Comparison of ENCODE assay signal across 10 mouse cellular contexts in the genomic region with DNA sequence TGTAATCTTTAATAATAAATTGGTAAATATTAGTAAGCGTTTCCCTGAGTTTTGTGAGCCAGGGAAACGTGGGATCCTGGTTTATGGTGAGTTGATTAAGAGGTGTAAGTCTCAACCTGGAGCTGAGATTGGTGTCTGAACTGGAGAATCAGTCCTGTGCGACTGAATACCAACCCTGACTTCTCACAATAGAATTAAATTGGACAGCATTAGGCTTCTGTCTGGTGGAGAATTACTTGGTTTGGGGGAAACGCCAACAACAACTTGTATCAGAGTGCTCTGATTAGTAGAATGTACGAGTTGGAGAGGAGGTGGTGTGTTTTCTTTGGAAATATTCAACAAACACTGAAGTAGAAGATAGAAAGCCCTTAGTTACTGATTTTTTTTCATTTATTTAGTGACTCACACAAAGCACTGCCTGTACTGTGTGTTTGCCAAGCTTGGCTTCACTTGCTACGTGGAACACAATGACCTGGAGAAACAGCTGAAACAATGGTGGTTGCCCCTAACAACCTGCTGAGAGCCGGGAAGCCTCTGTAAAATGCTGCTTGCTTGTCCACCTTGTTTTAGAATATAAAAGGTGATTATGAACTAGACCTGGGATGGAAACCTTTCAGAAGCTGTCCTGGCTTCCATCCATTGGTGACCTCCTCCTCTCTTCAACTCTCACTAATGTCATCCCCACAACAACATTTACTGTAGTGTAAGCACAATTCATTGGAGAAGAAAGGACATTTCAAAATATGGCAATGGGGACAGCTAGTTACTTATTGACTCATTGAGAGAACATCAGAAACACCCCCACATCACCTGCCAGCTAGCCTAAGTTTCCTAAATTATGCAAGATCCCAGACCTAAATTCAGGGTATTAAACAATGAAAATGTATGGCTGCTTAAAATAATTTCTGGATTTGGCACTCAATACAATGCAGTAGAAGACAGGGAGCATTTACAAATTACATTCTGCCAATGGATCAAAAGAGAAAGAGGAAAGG.
DNase-seq lines count a peak whose midpoint lies in the region; ATAC-seq and TF ChIP-seq lines count a peak whose summit lies in the region.
"Had no signal": no experiment of that assay in that cellular context is flagged by ENCODE, and none has a peak within 500 bp of the region (broad histone marks: within the 10 kb centered on the region; RNA-seq: fewer than 3 reads in every experiment).

No protein-coding gene starts in this region.

- no peak overlapping the region for H3K9ac ChIP-seq in forebrain, embryonic 11.5 days (ENCODE audit: low read length)
- H3K9ac ChIP-seq in heart, postnatal 0 days (replicated peaks; ENCODE audit: low read depth, low read length): no peak overlapping the region
- H3K9ac ChIP-seq in midbrain, embryonic 14.5 days (replicated peaks; ENCODE audit: low read length): no peak overlapping the region

- intact Hi-C loops in left cerebral cortex, postnatal 10 days (cut with DNase I): no loop called here

- 41% methylated on average over 7 of the region's 7 CpGs for WGBS in forebrain, embryonic 11.5 days
- WGBS in heart, postnatal 0 days: 58% methylated on average over 7 of the region's 7 CpGs
- WGBS in midbrain, embryonic 14.5 days: 27% methylated on average over 7 of the region's 7 CpGs

- no peak overlapping the region for H3K4me2 ChIP-seq in forebrain, embryonic 11.5 days (ENCODE audit: low read depth, low read length, severe bottlenecking)
- H3K4me2 ChIP-seq in heart, postnatal 0 days (ENCODE audit: low read depth, low read length): no peak overlapping the region
- no peak overlapping the region for H3K4me2 ChIP-seq in midbrain, embryonic 14.5 days (ENCODE audit: low read length)

- H3K36me3 ChIP-seq in forebrain, embryonic 11.5 days (ENCODE audit: control insufficient read depth, insufficient read depth, low read length): no peaks in the 10 kb centered on the region
- H3K36me3 ChIP-seq in heart, postnatal 0 days (replicated peaks; ENCODE audit: control insufficient read depth, insufficient read depth, low read length): no peaks in the 10 kb centered on the region
- H3K36me3 ChIP-seq in midbrain, embryonic 14.5 days (ENCODE audit: control insufficient read depth, insufficient read depth, low read length): no peaks in the 10 kb centered on the region

- H3K27ac ChIP-seq in forebrain, embryonic 11.5 days (ENCODE audit: low read depth, low read length): no peak overlapping the region
- no peak overlapping the region for H3K27ac ChIP-seq in heart, postnatal 0 days (ENCODE audit: low read depth)
- no peak overlapping the region for H3K27ac ChIP-seq in midbrain, embryonic 14.5 days (replicated peaks; ENCODE audit: low read depth, low read length)

- no peak overlapping the region for H3K4me3 ChIP-seq in forebrain, embryonic 11.5 days (ENCODE audit: low read depth, low read length)
- no peak overlapping the region for H3K4me3 ChIP-seq in heart, postnatal 0 days (ENCODE audit: low read depth, low read length)
- H3K4me3 ChIP-seq in midbrain, embryonic 14.5 days (replicated peaks; ENCODE audit: low read depth, low read length): no peak overlapping the region
- H3K4me3 ChIP-seq: megakaryocyte, embryonic 14.5 days had no signal

- no peaks in the 10 kb centered on the region for H3K27me3 ChIP-seq in forebrain, embryonic 11.5 days (ENCODE audit: control insufficient read depth, insufficient read depth, low read length)
- no peaks in the 10 kb centered on the region for H3K27me3 ChIP-seq in heart, postnatal 0 days (ENCODE audit: control insufficient read depth, insufficient read depth, low read length)
- no peaks in the 10 kb centered on the region for H3K27me3 ChIP-seq in midbrain, embryonic 14.5 days (ENCODE audit: control insufficient read depth, insufficient read depth, low read length)
- H3K27me3 ChIP-seq: megakaryocyte, embryonic 14.5 days had no signal

- ATAC-seq in forebrain, embryonic 11.5 days (replicated peaks; ENCODE audit: low FRiP score): peak; percentile 60
- peak; percentile 71 for ATAC-seq in heart, postnatal 0 days (ENCODE audit: insufficient read depth, low read depth)
- no peak for ATAC-seq in midbrain, embryonic 14.5 days (ENCODE audit: low FRiP score, low TSS enrichment)
- no peak for ATAC-seq in granulocyte monocyte progenitor cell, adult 5-6 weeks (replicated peaks; ENCODE audit: poor library complexity, severe bottlenecking)

- peak; percentile 4 for DNase-seq in left cerebral cortex, adult 11 months (ENCODE audit: low spot score)
- DNase-seq in left cerebral cortex, postnatal 10 days (ENCODE audit: extremely low spot score in 1 of 2, low spot score in 2 of 2): no peak
- DNase-seq in forebrain, embryonic 11.5 days (ENCODE audit: low spot score): no peak
- DNase-seq in heart, postnatal 0 days (ENCODE audit: low spot score): peak; percentile 67
- peak; percentile 33 for DNase-seq in midbrain, embryonic 14.5 days
- DNase-seq in MN1 (ENCODE audit: low spot score): no peak
- no peak for DNase-seq in kidney, postnatal 25 days
- DNase-seq: right cerebral cortex, postnatal 4 days had no signal

- no peaks in the 10 kb centered on the region for H3K9me3 ChIP-seq in forebrain, embryonic 11.5 days (ENCODE audit: control insufficient read depth, low read length)
- no peaks in the 10 kb centered on the region for H3K9me3 ChIP-seq in heart, postnatal 0 days (replicated peaks; ENCODE audit: control insufficient read depth, low read length)
- H3K9me3 ChIP-seq in midbrain, embryonic 14.5 days (ENCODE audit: control insufficient read depth, low read length): no peaks in the 10 kb centered on the region
- H3K9me3 ChIP-seq: megakaryocyte, embryonic 14.5 days had no signal

- no peak for TF ChIP-seq EP300 in heart, postnatal 0 days (IDR thresholded peaks at IDR 0.05; ENCODE audit: low read depth)

- no peak for TF ChIP-seq CTCF in heart, postnatal 0 days (IDR thresholded peaks at IDR 0.05; ENCODE audit: low read depth)

- no peaks in the 10 kb centered on the region for H3K4me1 ChIP-seq in forebrain, embryonic 11.5 days (replicated peaks; ENCODE audit: control insufficient read depth, insufficient read depth, low read length)
- H3K4me1 ChIP-seq in heart, postnatal 0 days (ENCODE audit: control insufficient read depth, insufficient read depth): no peaks in the 10 kb centered on the region
- H3K4me1 ChIP-seq in midbrain, embryonic 14.5 days (ENCODE audit: control insufficient read depth, insufficient read depth, low read length): no peaks in the 10 kb centered on the region
- H3K4me1 ChIP-seq: megakaryocyte, embryonic 14.5 days had no signal

Comparison
In these comparisons a context has a peak if more than half of its experiments do, and no peak if none do; other contexts are left out.
1. DNase-seq: peak in left cerebral cortex, adult 11 months (single experiment), heart, postnatal 0 days (single experiment) and midbrain, embryonic 14.5 days (single experiment); none in left cerebral cortex, postnatal 10 days (0 of 2), forebrain, embryonic 11.5 days (single experiment), MN1 (single experiment) and kidney, postnatal 25 days (0 of 2).
2. ATAC-seq: peak in forebrain, embryonic 11.5 days (single experiment) and heart, postnatal 0 days (single experiment); none in midbrain, embryonic 14.5 days (single experiment) and granulocyte monocyte progenitor cell, adult 5-6 weeks (single experiment).